Mouse (Mus musculus): ENCODE measurements around the gene Casz1. TPM values are rescaled to one million over a fixed set of nuclear protein-coding genes. Genes with fewer than 3 reads are reported as not detected.
A peak's percentile ranks its signal among the peaks of the same experiment; 100 is the strongest.

Casz1 gene
- polyA plus RNA-seq, 2 experiments = 5.5 to 7.4 TPM

DNA sequence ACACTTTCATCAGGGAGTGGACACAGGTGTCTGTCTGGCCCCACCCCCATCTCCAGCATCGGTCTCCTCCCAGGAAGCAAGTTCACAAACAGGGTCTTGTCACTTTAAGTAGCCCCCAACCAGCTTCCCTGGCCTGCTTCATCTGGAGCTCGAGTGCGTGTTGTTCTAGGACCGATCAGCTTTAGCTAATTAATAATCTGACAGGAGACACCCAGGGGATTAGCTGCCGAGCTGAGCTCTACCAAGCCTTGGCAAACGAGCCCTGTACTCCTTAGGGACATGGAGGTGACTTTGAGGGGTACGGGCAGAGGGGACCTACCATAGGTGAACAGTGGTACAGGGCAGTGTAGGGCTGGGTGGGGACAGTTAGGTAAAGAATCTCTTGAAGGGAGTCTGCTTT is 40.7 kb downstream of the Casz1 start:
- TF ChIP-seq POLR2A (IDR thresholded peaks at IDR 0.05; ENCODE audit: borderline replicate concordance, extremely low read depth, insufficient read depth, insufficient read length) = no peak
- WGBS = 38% methylated on average over 7 of the region's 7 CpGs
- H3K36me3 ChIP-seq (ENCODE audit: control insufficient read depth, insufficient read depth, low read length) = no peaks in the 10 kb centered on the region
- H3K27me3 ChIP-seq (ENCODE audit: control insufficient read depth, insufficient read depth, low read length) = no peaks in the 10 kb centered on the region
- no peak for ATAC-seq (ENCODE audit: low FRiP score, low read depth)
- no peak for DNase-seq (ENCODE audit: low spot score)
- no peaks in the 10 kb centered on the region for H3K9me3 ChIP-seq (ENCODE audit: control insufficient read depth, low read length)
- peaks cover 10% of the 10 kb centered on the region for H3K4me1 ChIP-seq (ENCODE audit: control insufficient read depth, insufficient read depth, low read length)
- H3K27ac ChIP-seq (replicated peaks; ENCODE audit: low read depth, low read length) = no peak overlapping the region
- no peak overlapping the region for H3K4me3 ChIP-seq (replicated peaks; ENCODE audit: low read length)
- no peak overlapping the region for H3K9ac ChIP-seq (ENCODE audit: low read depth, low read length, severe bottlenecking)
- no peak overlapping the region for H3K4me2 ChIP-seq (replicated peaks; ENCODE audit: low read depth, low read length, severe bottlenecking)

GRCm38 (mm10) chr4:148846203-148846602 is 42.0 kb downstream of the Casz1 start:
- Histone ChIP-seq H3K36me3 (ENCODE audit: control insufficient read depth, insufficient read depth, low read length) (no peaks in the 10 kb centered on the region), H3K27ac (replicated peaks; ENCODE audit: low read depth, low read length) (no peak overlapping the region), H3K4me2 (replicated peaks; ENCODE audit: low read depth, low read length, severe bottlenecking) (peak overlapping the region; percentile 31), H3K27me3 (ENCODE audit: control insufficient read depth, insufficient read depth, low read length) (no peaks in the 10 kb centered on the region), H3K4me3 (replicated peaks; ENCODE audit: low read length) (no peak overlapping the region), H3K4me1 (ENCODE audit: control insufficient read depth, insufficient read depth, low read length) (peaks cover 17% of the 10 kb centered on the region), H3K9ac (ENCODE audit: low read depth, low read length, severe bottlenecking) (no peak overlapping the region), H3K9me3 (ENCODE audit: control insufficient read depth, low read length) (no peaks in the 10 kb centered on the region)
- TF ChIP-seq POLR2A (IDR thresholded peaks at IDR 0.05; ENCODE audit: borderline replicate concordance, extremely low read depth, insufficient read depth, insufficient read length) = no peak
- no peak for DNase-seq (ENCODE audit: low spot score)
- no peak for ATAC-seq (ENCODE audit: low FRiP score, low read depth)
- 46% methylated on average over 8 of the region's 9 CpGs for WGBS

DNA sequence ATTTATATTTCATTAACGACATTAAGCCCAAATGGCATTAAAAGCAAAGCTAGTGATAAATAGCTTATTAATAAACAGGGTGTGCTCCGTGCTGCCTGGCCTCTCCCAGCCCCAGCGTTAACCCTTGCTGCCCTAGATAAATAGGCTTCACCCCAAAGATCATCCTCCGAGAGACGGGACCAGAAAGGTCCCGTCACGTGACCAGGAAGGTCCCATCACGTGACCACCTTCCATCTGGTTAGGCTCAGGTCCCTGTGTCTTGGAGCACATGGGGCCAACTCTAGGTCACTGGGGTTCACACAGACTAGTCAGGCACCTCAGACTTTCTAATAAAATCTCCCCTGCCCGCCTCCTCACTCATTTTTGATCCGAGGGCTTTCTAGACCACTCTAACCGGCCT is 42.5 kb downstream of the Casz1 start:
- H3K9me3 ChIP-seq (ENCODE audit: control insufficient read depth, low read length) = no peaks in the 10 kb centered on the region
- peaks cover 22% of the 10 kb centered on the region for H3K4me1 ChIP-seq (ENCODE audit: control insufficient read depth, insufficient read depth, low read length)
- DNase-seq (ENCODE audit: low spot score) (no peak), ATAC-seq (ENCODE audit: low FRiP score, low read depth) (no peak)
- WGBS = 56% methylated on average over 11 of the region's 11 CpGs
- H3K9ac ChIP-seq (ENCODE audit: low read depth, low read length, severe bottlenecking) = no peak overlapping the region
- H3K4me3 ChIP-seq (replicated peaks; ENCODE audit: low read length) = no peak overlapping the region
- no peaks in the 10 kb centered on the region for H3K27me3 ChIP-seq (ENCODE audit: control insufficient read depth, insufficient read depth, low read length)
- H3K36me3 ChIP-seq (ENCODE audit: control insufficient read depth, insufficient read depth, low read length) = no peaks in the 10 kb centered on the region
- TF ChIP-seq POLR2A (IDR thresholded peaks at IDR 0.05; ENCODE audit: borderline replicate concordance, extremely low read depth, insufficient read depth, insufficient read length) = no peak
- peak overlapping the region; percentile 31 for H3K4me2 ChIP-seq (replicated peaks; ENCODE audit: low read depth, low read length, severe bottlenecking)
- no peak overlapping the region for H3K27ac ChIP-seq (replicated peaks; ENCODE audit: low read depth, low read length)

- H3K27me3 ChIP-seq (ENCODE audit: control insufficient read depth, insufficient read depth, low read length) = no peaks in the 10 kb centered on the region
- no peak overlapping the region for H3K9ac ChIP-seq (ENCODE audit: low read depth, low read length, severe bottlenecking)
- no peak for ATAC-seq (ENCODE audit: low FRiP score, low read depth)
- H3K4me2 ChIP-seq (replicated peaks; ENCODE audit: low read depth, low read length, severe bottlenecking) = no peak overlapping the region
- H3K4me1 ChIP-seq (ENCODE audit: control insufficient read depth, insufficient read depth, low read length) = peaks cover 29% of the 10 kb centered on the region
- no peak for DNase-seq (ENCODE audit: low spot score)
- WGBS = 83% methylated on average over 9 of the region's 9 CpGs
- H3K36me3 ChIP-seq (ENCODE audit: control insufficient read depth, insufficient read depth, low read length) = no peaks in the 10 kb centered on the region
- H3K4me3 ChIP-seq (replicated peaks; ENCODE audit: low read length) = no peak overlapping the region
- H3K27ac ChIP-seq (replicated peaks; ENCODE audit: low read depth, low read length) = no peak overlapping the region
- no peaks in the 10 kb centered on the region for H3K9me3 ChIP-seq (ENCODE audit: control insufficient read depth, low read length)
- TF ChIP-seq POLR2A (IDR thresholded peaks at IDR 0.05; ENCODE audit: borderline replicate concordance, extremely low read depth, insufficient read depth, insufficient read length) = no peak
Measured at GRCm38 (mm10) chr4:148847636-148848035, 43.4 kb downstream of the Casz1 start.

GRCm38 (mm10) chr4:148849437-148849836 is 45.2 kb downstream of the Casz1 start:
- H3K9me3 ChIP-seq (ENCODE audit: control insufficient read depth, low read length) = no peaks in the 10 kb centered on the region
- H3K4me3 ChIP-seq (replicated peaks; ENCODE audit: low read length) = no peak overlapping the region
- H3K36me3 ChIP-seq (ENCODE audit: control insufficient read depth, insufficient read depth, low read length) = no peaks in the 10 kb centered on the region
- H3K4me2 ChIP-seq (replicated peaks; ENCODE audit: low read depth, low read length, severe bottlenecking) = no peak overlapping the region
- WGBS = 51% methylated on average over 6 of the region's 6 CpGs
- H3K27ac ChIP-seq (replicated peaks; ENCODE audit: low read depth, low read length) = no peak overlapping the region
- DNase-seq (ENCODE audit: low spot score) (no peak), ATAC-seq (ENCODE audit: low FRiP score, low read depth) (no peak)
- H3K27me3 ChIP-seq (ENCODE audit: control insufficient read depth, insufficient read depth, low read length) = no peaks in the 10 kb centered on the region
- H3K9ac ChIP-seq (ENCODE audit: low read depth, low read length, severe bottlenecking) = no peak overlapping the region
- no peak for TF ChIP-seq POLR2A (IDR thresholded peaks at IDR 0.05; ENCODE audit: borderline replicate concordance, extremely low read depth, insufficient read depth, insufficient read length)
- peaks cover 33% of the 10 kb centered on the region for H3K4me1 ChIP-seq (ENCODE audit: control insufficient read depth, insufficient read depth, low read length)

GRCm38 (mm10) chr4:148853057-148853456 is 48.8 kb downstream of the Casz1 start:
- no peaks in the 10 kb centered on the region for H3K27me3 ChIP-seq (ENCODE audit: control insufficient read depth, insufficient read depth, low read length)
- H3K36me3 ChIP-seq (ENCODE audit: control insufficient read depth, insufficient read depth, low read length) = no peaks in the 10 kb centered on the region
- peaks cover 28% of the 10 kb centered on the region for H3K4me1 ChIP-seq (ENCODE audit: control insufficient read depth, insufficient read depth, low read length)
- no peak overlapping the region for H3K27ac ChIP-seq (replicated peaks; ENCODE audit: low read depth, low read length)
- TF ChIP-seq POLR2A (IDR thresholded peaks at IDR 0.05; ENCODE audit: borderline replicate concordance, extremely low read depth, insufficient read depth, insufficient read length) = no peak
- H3K4me3 ChIP-seq (replicated peaks; ENCODE audit: low read length) = no peak overlapping the region
- no peak for ATAC-seq (ENCODE audit: low FRiP score, low read depth)
- no peak overlapping the region for H3K4me2 ChIP-seq (replicated peaks; ENCODE audit: low read depth, low read length, severe bottlenecking)
- no peak overlapping the region for H3K9ac ChIP-seq (ENCODE audit: low read depth, low read length, severe bottlenecking)
- DNase-seq (ENCODE audit: low spot score) = no peak
- WGBS = 59% methylated on average over 4 of the region's 4 CpGs
- no peaks in the 10 kb centered on the region for H3K9me3 ChIP-seq (ENCODE audit: control insufficient read depth, low read length)

Data from limb, embryonic 14.5 days (tissue).